Comparison of ENCODE assay signal across 8 mouse cellular contexts in the genomic region with DNA sequence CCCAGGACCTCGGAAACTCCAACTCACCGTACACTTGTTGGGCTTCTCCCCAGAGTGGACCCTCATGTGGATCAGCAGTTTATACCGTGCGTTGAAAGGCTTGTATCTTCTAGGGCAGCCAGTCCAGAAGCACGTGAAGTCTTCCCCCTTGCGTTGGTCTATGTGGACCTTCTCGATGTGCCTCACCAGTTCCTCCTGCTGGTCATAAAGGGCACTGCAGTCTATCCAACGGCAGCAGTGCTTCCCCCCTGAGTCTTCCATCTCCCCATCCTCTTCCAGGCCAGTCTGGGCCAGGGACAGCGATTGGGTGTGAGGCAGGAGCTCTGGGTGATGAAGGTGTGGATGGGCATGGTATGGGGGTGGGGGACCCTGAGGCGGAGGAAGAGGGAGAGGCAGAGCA.
DNase-seq lines count a peak whose midpoint lies in the region; ATAC-seq and TF ChIP-seq lines count a peak whose summit lies in the region.

No protein-coding gene starts in this region.

- no peaks in the 10 kb centered on the region for H3K27me3 ChIP-seq in kidney, adult 2 months (replicated peaks; ENCODE audit: control insufficient read depth, insufficient read depth, low read length)

- DNase-seq in kidney, adult 2 months, result no peak
- DNase-seq in kidney, adult 11 months, result no peak
- peak; percentile 6 to 9 for DNase-seq in CD8-positive naive resting alpha-beta T cell, adult 2 months (ENCODE audit: low read depth in 2 of 2, low spot score in 2 of 2)
- DNase-seq in adipocyte (ENCODE audit: low spot score), result peak; percentile 13
- DNase-seq in thymus, postnatal 36 days, result peak; percentile 49 to 50
- DNase-seq in kidney, adult 18-20 months, result no peak

- no peak overlapping the region for H3K4me3 ChIP-seq in kidney, adult 2 months (ENCODE audit: insufficient read depth, low read depth, low read length)
- no peak overlapping the region for H3K4me3 ChIP-seq in embryonic fibroblast, embryonic 13.5 days (ENCODE audit: insufficient read depth, low read length)

- peak; percentile 92 for ATAC-seq in megakaryocyte, adult 5-6 weeks (ENCODE audit: poor library complexity, severe bottlenecking)

- H3K36me3 ChIP-seq in kidney, adult 2 months (ENCODE audit: control insufficient read depth, insufficient read depth, low read length), result no peaks in the 10 kb centered on the region

- peak; percentile 73 for TF ChIP-seq CTCF in kidney, adult 2 months (conservative IDR thresholded peaks at IDR 0.05; ENCODE audit: insufficient read depth, insufficient read length, low read depth, low read length)
- peak; percentile 33; the same call in 1 of the 2 replicates for TF ChIP-seq CTCF in embryonic fibroblast, embryonic 13.5 days (IDR thresholded peaks at IDR 0.05; ENCODE audit: borderline replicate concordance, insufficient read depth, low read length)

- TF ChIP-seq POLR2A in kidney, adult 2 months (IDR thresholded peaks at IDR 0.05; ENCODE audit: low read depth, low read length), result no peak
- no peak for TF ChIP-seq POLR2A in embryonic fibroblast, embryonic 13.5 days (IDR thresholded peaks at IDR 0.05; ENCODE audit: low read depth, low read length)

- 77% methylated on average over 10 of the region's 10 CpGs for WGBS in kidney, adult 2 months

- H3K4me1 ChIP-seq in kidney, adult 2 months (ENCODE audit: control insufficient read depth, insufficient read depth, low read length), result peaks cover 16% of the 10 kb centered on the region
- no peaks in the 10 kb centered on the region for H3K4me1 ChIP-seq in embryonic fibroblast, embryonic 13.5 days (ENCODE audit: control insufficient read depth, insufficient read depth, low read length)

- H3K27ac ChIP-seq in kidney, adult 2 months (ENCODE audit: insufficient read depth, low read depth, low read length), result no peak overlapping the region
- no peak overlapping the region for H3K27ac ChIP-seq in embryonic fibroblast, embryonic 13.5 days (ENCODE audit: insufficient read depth, low read length)

Comparison
In these comparisons a context has a peak if more than half of its experiments do, and no peak if none do; other contexts are left out.
1. DNase-seq: peak in CD8-positive naive resting alpha-beta T cell, adult 2 months (2 of 2), adipocyte (single experiment) and thymus, postnatal 36 days (2 of 2); none in kidney, adult 2 months (single experiment), kidney, adult 11 months (single experiment) and kidney, adult 18-20 months (single experiment).